In genomic region chr5:53995316-53995715, GRCm38 (mm10) we compare ENCODE assay signal across 8 mouse cellular contexts. TPM values are rescaled to one million over a fixed set of nuclear protein-coding genes. Genes with fewer than 3 reads are reported as not detected.
A peak's percentile ranks its signal among the peaks of the same experiment; 100 is the strongest.
DNase-seq lines count a peak whose midpoint lies in the region; ATAC-seq lines count a peak whose summit lies in the region.

No protein-coding gene starts in this region.

- 1% methylated on average over 34 of the region's 34 CpGs for WGBS in hindbrain, embryonic 15.5 days

- no peaks in the 10 kb centered on the region for H3K9me3 ChIP-seq in hindbrain, embryonic 15.5 days

- peak overlapping the region; percentile 92 for H3K4me2 ChIP-seq in hindbrain, embryonic 15.5 days

- peak overlapping the region; percentile 43 for H3K9ac ChIP-seq in hindbrain, embryonic 15.5 days

- no peaks in the 10 kb centered on the region for H3K27me3 ChIP-seq in hindbrain, embryonic 15.5 days

- H3K4me3 ChIP-seq in hindbrain, embryonic 15.5 days = peak overlapping the region; percentile 52

- H3K27ac ChIP-seq in hindbrain, embryonic 15.5 days (replicated peaks) = peak overlapping the region; percentile 35; the same call in 1 of the 2 replicates

- H3K4me1 ChIP-seq in hindbrain, embryonic 15.5 days (replicated peaks) = peaks cover 30% of the 10 kb centered on the region

- DNase-seq in T-cell, adult 2 months (ENCODE audit: low spot score) = peak; percentile 95
- DNase-seq in cerebellum, postnatal 36 days = peak; percentile 84 to 91
- DNase-seq in frontal cortex, postnatal 36 days (ENCODE audit: low spot score in 2 of 2) = peak; percentile 80 to 86
- peak; percentile 68 to 92 for DNase-seq in left cerebral cortex, adult 8-10 months (ENCODE audit: low spot score in 2 of 2)
- DNase-seq in right cerebral cortex, adult 18-20 months = peak; percentile 93
- DNase-seq in urinary bladder, postnatal 14 days (ENCODE audit: low spot score) = peak; percentile 78

- H3K36me3 ChIP-seq in hindbrain, embryonic 15.5 days = no peaks in the 10 kb centered on the region

- ATAC-seq in hindbrain, embryonic 15.5 days (ENCODE audit: low FRiP score, low read depth) = peak; percentile 55
- ATAC-seq in megakaryocyte, adult 5-6 weeks (ENCODE audit: poor library complexity, severe bottlenecking) = peak; percentile 69

RNA-seq across cellular contexts. Expression of gene Stim2, which starts 3.0 kb away (rescaled TPM):
- 29.3 and 29.4 TPM in 2 replicates for polyA plus RNA-seq in hindbrain, embryonic 15.5 days (2015; fragmentation: Nextera tagmentation; extraction: Ambion mirVana)
- 10 to 100 TPM; 73.6 to 84.1 (median 77.8) TPM for total RNA-seq in left cerebral cortex, adult 8-10 months (2022)
- 31.2 and 33.7 TPM in 2 replicates for total RNA-seq in megakaryocyte, adult 5-6 weeks (2015)
- 29.2 and 35.5 TPM in 2 replicates for total RNA-seq in megakaryocyte, adult 5-6 weeks (2017)

Comparison
In these comparisons a context has a peak if more than half of its experiments do, and no peak if none do; other contexts are left out.
1. Peak in every context shown above with its lines: DNase-seq, ATAC-seq, H3K4me3 ChIP-seq and H3K27ac ChIP-seq.